Mouse (Mus musculus): Measurements from ENCODE around the gene Tmem169. TPM values are rescaled to one million over a fixed set of nuclear protein-coding genes. Genes with fewer than 3 reads are reported as not detected.
"Not testable (repeated sequence)": the region's sequence is repeated elsewhere in the genome, so short reads cannot be mapped to it uniquely, and the experiment has no call there.

Tmem169 gene
- polyA plus RNA-seq, 1 experiment, result 0.89 TPM

DNA sequence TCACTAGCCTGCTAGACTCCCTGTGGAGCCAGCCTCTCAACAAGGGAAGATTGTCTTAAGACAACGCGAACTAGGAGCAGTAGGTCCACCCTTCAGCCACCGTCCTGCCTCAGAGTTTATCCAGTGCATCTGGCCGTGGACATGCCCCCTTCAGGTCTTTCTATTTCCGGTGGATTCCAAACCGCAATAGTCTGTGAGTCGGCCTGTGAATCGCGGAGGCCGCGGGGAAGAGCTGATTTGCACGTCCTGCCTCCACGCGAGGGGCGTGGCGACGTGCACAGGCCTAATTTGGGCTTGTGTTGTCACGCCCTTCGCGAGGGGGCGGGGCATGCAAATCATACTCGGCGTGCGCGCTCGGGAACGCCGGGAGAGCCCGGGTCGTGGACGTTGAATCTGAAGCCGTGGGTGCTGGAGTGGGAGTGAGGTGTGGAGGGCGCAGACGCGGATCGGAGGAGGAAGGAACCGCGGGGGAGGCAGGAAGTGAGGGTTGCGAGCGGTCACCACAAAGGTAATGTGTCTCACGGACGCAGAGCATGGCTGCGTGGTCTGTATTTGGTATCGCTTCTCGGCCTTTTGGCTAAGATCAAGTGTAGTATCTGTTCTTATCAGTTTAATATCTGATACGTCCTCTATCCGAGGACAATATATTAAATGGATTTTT is 40.4 kb upstream of the Tmem169 start:
- peak; percentile 93 for DNase-seq
- no peaks in the 10 kb centered on the region for H3K27me3 ChIP-seq (ENCODE audit: control insufficient read depth, insufficient read depth, low read length)
- no peaks in the 10 kb centered on the region for H3K36me3 ChIP-seq (ENCODE audit: control insufficient read depth, insufficient read depth, low read length)
- WGBS, result 1% methylated on average over 47 of the region's 47 CpGs
- H3K4me3 ChIP-seq (ENCODE audit: control insufficient read depth, insufficient read depth, low read length), result peak overlapping the region; percentile 45
- H3K27ac ChIP-seq (ENCODE audit: control insufficient read depth, insufficient read depth, low read length), result peak overlapping the region; percentile 50
- peak; percentile 54; the same call in 1 of the 2 replicates for TF ChIP-seq CTCF (IDR thresholded peaks at IDR 0.05; ENCODE audit: borderline replicate concordance, control insufficient read depth, extremely low read depth, insufficient read depth, low read length, poor library complexity)
- peak; percentile 58; the same call in 1 of the 2 replicates for TF ChIP-seq POLR2A (IDR thresholded peaks at IDR 0.05; ENCODE audit: control insufficient read depth, extremely low read depth, insufficient read depth, low read length, poor library complexity)
- peaks cover 2% of the 10 kb centered on the region; the same call in 1 of the 2 replicates for H3K4me1 ChIP-seq (replicated peaks; ENCODE audit: control insufficient read depth, insufficient read depth, low read length)

- no peak for DNase-seq
- H3K36me3 ChIP-seq (ENCODE audit: control insufficient read depth, insufficient read depth, low read length), result no peaks in the 10 kb centered on the region
- 4% methylated on average over 12 of the region's 12 CpGs for WGBS
- no peak for TF ChIP-seq POLR2A (IDR thresholded peaks at IDR 0.05; ENCODE audit: control insufficient read depth, extremely low read depth, insufficient read depth, low read length, poor library complexity)
- TF ChIP-seq CTCF (IDR thresholded peaks at IDR 0.05; ENCODE audit: borderline replicate concordance, control insufficient read depth, extremely low read depth, insufficient read depth, low read length, poor library complexity), result no peak
- H3K4me1 ChIP-seq (replicated peaks; ENCODE audit: control insufficient read depth, insufficient read depth, low read length), result peaks cover 2% of the 10 kb centered on the region; the same call in 1 of the 2 replicates
- H3K27me3 ChIP-seq (ENCODE audit: control insufficient read depth, insufficient read depth, low read length), result no peaks in the 10 kb centered on the region
- no peak overlapping the region for H3K4me3 ChIP-seq (ENCODE audit: control insufficient read depth, insufficient read depth, low read length)
- H3K27ac ChIP-seq (ENCODE audit: control insufficient read depth, insufficient read depth, low read length), result peak overlapping the region; percentile 75; the same call in 1 of the 2 replicates
Measured at GRCm38 (mm10) chr1:72244317-72245036, 39.7 kb upstream of the Tmem169 start.

DNA sequence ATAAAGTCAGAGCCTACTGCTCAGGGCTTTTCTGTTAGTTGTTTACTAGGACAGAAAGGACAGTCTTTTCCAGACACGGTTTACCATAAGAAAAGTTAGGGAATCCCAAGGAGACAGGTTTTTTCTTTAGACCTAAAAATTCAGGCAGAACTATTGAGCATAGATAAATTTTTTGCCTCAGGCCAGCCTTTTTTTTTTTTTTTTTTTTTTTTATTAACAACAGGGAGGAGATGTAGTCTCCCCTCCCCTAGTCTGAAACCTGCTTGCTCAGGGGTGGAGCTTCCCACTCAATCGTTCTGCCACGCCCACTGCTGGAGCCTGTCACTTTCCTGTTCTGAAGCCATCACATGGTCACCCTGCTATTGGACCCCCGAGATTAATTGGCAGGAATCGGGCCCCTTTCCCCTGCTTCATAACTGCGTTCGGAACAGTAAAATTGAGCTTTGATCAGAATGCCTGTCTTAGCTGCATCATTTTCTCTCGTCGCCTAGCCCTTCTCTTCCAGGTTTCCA is 35.9 kb upstream of the Tmem169 start:
- H3K27ac ChIP-seq (ENCODE audit: control insufficient read depth, insufficient read depth, low read length); H3K27me3 ChIP-seq (ENCODE audit: control insufficient read depth, insufficient read depth, low read length); DNase-seq; H3K4me1 ChIP-seq (replicated peaks; ENCODE audit: control insufficient read depth, insufficient read depth, low read length); H3K36me3 ChIP-seq (ENCODE audit: control insufficient read depth, insufficient read depth, low read length); H3K4me3 ChIP-seq (ENCODE audit: control insufficient read depth, insufficient read depth, low read length): not testable (repeated sequence)
- WGBS, result 84% methylated on average over 9 of the region's 9 CpGs

- peaks cover 9% of the 10 kb centered on the region for H3K4me1 ChIP-seq (replicated peaks; ENCODE audit: control insufficient read depth, insufficient read depth, low read length)
- H3K4me3 ChIP-seq (ENCODE audit: control insufficient read depth, insufficient read depth, low read length), result no peak overlapping the region
- WGBS, result 97% methylated on average over 1 of the region's 1 CpGs
- no peaks in the 10 kb centered on the region for H3K36me3 ChIP-seq (ENCODE audit: control insufficient read depth, insufficient read depth, low read length)
- H3K27ac ChIP-seq (ENCODE audit: control insufficient read depth, insufficient read depth, low read length), result no peak overlapping the region
- H3K27me3 ChIP-seq (ENCODE audit: control insufficient read depth, insufficient read depth, low read length), result no peaks in the 10 kb centered on the region
- DNase-seq, result no peak
- no peak for TF ChIP-seq CTCF (IDR thresholded peaks at IDR 0.05; ENCODE audit: borderline replicate concordance, control insufficient read depth, extremely low read depth, insufficient read depth, low read length, poor library complexity)
- no peak for TF ChIP-seq POLR2A (IDR thresholded peaks at IDR 0.05; ENCODE audit: control insufficient read depth, extremely low read depth, insufficient read depth, low read length, poor library complexity)
Measured at GRCm38 (mm10) chr1:72251806-72252205, 32.4 kb upstream of the Tmem169 start.

- Histone ChIP-seq H3K27me3 (ENCODE audit: control insufficient read depth, insufficient read depth, low read length) (no peaks in the 10 kb centered on the region), H3K27ac (ENCODE audit: control insufficient read depth, insufficient read depth, low read length) (no peak overlapping the region), H3K4me1 (replicated peaks; ENCODE audit: control insufficient read depth, insufficient read depth, low read length) (peaks cover 9% of the 10 kb centered on the region), H3K4me3 (ENCODE audit: control insufficient read depth, insufficient read depth, low read length) (peak overlapping the region; percentile 59; the same call in 1 of the 2 replicates), H3K36me3 (ENCODE audit: control insufficient read depth, insufficient read depth, low read length) (no peaks in the 10 kb centered on the region)
- DNase-seq, result peak; percentile 22
- TF ChIP-seq POLR2A (IDR thresholded peaks at IDR 0.05; ENCODE audit: control insufficient read depth, extremely low read depth, insufficient read depth, low read length, poor library complexity) (no peak), CTCF (IDR thresholded peaks at IDR 0.05; ENCODE audit: borderline replicate concordance, control insufficient read depth, extremely low read depth, insufficient read depth, low read length, poor library complexity) (no peak)
- 28% methylated on average over 11 of the region's 11 CpGs for WGBS
Measured at GRCm38 (mm10) chr1:72253881-72254491, 30.2 kb upstream of the Tmem169 start.

GRCm38 (mm10) chr1:72254545-72255061 is 29.6 kb upstream of the Tmem169 start:
- peak overlapping the region; percentile 59 for H3K4me3 ChIP-seq (ENCODE audit: control insufficient read depth, insufficient read depth, low read length)
- peak; percentile 86 for DNase-seq
- peaks cover 9% of the 10 kb centered on the region for H3K4me1 ChIP-seq (replicated peaks; ENCODE audit: control insufficient read depth, insufficient read depth, low read length)
- H3K27ac ChIP-seq (ENCODE audit: control insufficient read depth, insufficient read depth, low read length), result peak overlapping the region; percentile 55
- TF ChIP-seq CTCF (IDR thresholded peaks at IDR 0.05; ENCODE audit: borderline replicate concordance, control insufficient read depth, extremely low read depth, insufficient read depth, low read length, poor library complexity) (0 out of 2 replicates have a peak, but pooled peaks have one; percentile 43), POLR2A (IDR thresholded peaks at IDR 0.05; ENCODE audit: control insufficient read depth, extremely low read depth, insufficient read depth, low read length, poor library complexity) (0 out of 2 replicates have a peak, but pooled peaks have one; percentile 39)
- no peaks in the 10 kb centered on the region for H3K27me3 ChIP-seq (ENCODE audit: control insufficient read depth, insufficient read depth, low read length)
- H3K36me3 ChIP-seq (ENCODE audit: control insufficient read depth, insufficient read depth, low read length), result no peaks in the 10 kb centered on the region
- under 1% methylated on average over 35 of the region's 35 CpGs for WGBS
